Mouse (Mus musculus): Measurements from ENCODE around the gene Rangrf. TPM values are rescaled to one million over a fixed set of nuclear protein-coding genes. Genes with fewer than 3 reads are reported as not detected.

The Rangrf gene
- polyA plus RNA-seq, 2 experiments, result 23.0 to 29.2 TPM

DNA sequence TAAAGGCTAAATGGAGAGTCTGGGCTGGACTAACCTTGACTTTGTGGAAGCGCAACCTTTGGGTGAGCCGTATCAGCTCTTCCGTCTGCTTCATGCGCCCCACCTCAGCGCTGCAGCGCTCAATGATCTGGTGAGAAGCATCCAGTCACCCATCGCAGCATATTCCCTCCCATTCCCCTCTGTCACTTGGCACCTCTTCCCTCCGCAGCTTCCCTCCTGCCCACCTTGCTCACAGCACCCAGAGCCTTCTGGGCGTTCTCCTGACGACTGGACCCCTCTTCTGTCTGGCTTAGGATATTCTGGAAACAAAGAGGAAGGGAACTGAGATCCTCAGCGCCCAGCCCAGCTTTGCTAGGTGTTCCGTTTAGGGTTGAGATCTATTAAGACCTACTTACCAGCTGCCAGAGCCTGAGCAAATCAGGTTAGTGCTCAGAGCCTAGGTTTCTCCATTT is 27.4 kb downstream of the Rangrf start:
- H3K27ac ChIP-seq, result no peak overlapping the region
- TF ChIP-seq EP300 (IDR thresholded peaks at IDR 0.05; ENCODE audit: low read depth) (no peak), CTCF (IDR thresholded peaks at IDR 0.05; ENCODE audit: low read depth) (no peak)
- H3K4me2 ChIP-seq (ENCODE audit: low read depth), result no peak overlapping the region

DNA sequence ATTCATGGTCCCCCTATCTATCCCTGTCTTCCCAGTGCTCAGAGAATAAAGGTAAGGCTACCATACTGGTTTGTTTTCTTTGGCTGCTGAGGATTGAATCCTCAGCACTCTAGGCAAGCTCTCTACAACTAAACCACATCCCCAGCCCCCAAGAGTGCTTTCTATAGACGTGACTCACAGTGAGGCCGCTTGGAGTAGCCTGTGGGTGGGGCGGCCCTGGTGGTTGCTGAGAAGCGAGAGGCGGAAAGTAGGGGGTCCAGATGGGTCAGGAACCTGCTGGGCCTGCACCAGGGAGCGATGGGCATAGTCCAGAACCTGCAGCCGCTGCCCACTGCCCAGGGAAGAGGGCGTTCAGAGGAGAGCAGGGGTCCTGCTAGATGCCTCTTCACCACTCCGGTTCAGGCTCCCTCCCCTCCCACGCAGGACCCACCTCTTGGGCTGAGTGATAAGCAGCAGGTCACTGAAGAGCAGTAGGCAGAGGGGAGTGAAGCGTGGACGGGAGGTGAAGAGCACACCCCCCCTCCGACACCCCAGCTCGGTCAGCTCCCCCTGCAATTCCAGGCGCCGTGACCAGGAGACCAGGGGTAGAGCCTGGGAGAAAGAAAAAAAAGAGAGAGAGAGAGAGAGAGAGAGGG is 28.1 kb downstream of the Rangrf start:
- no peak overlapping the region for H3K27ac ChIP-seq
- H3K4me1 ChIP-seq (replicated peaks; ENCODE audit: control insufficient read depth in 2 of 2, insufficient read depth in 2 of 2, low read length in 1 of 2), result no peaks in the 10 kb centered on the region
- DNase-seq (ENCODE audit: low read depth in 3 of 3, low spot score in 3 of 3) (no peak), ATAC-seq (ENCODE audit: insufficient read depth) (no peak)
- peaks cover under 1% of the 10 kb centered on the region; the same call in 1 of the 2 replicates for H3K27me3 ChIP-seq (ENCODE audit: control insufficient read depth, insufficient read depth, low read length)
- TF ChIP-seq CTCF (IDR thresholded peaks at IDR 0.05; ENCODE audit: low read depth), result no peak
- no peak for TF ChIP-seq EP300 (IDR thresholded peaks at IDR 0.05; ENCODE audit: low read depth)
- H3K4me2 ChIP-seq (ENCODE audit: low read depth), result no peak overlapping the region
- H3K4me3 ChIP-seq (ENCODE audit: insufficient read depth in 1 of 2, low read depth in 2 of 2, low read length in 2 of 2), result no peak overlapping the region
- no peak overlapping the region for H3K9ac ChIP-seq (replicated peaks)
- 42% methylated on average over 16 of the region's 16 CpGs for WGBS (ENCODE audit: insufficient replicate concordance)
- H3K9me3 ChIP-seq (ENCODE audit: control insufficient read depth, low read length), result no peaks in the 10 kb centered on the region
- H3K36me3 ChIP-seq (replicated peaks; ENCODE audit: control insufficient read depth, insufficient read depth, low read depth), result no peaks in the 10 kb centered on the region

More for the DNA sequence above, 27.4 kb downstream of the Rangrf start:
- H3K36me3 ChIP-seq (replicated peaks; ENCODE audit: control insufficient read depth, insufficient read depth, low read depth), result no peaks in the 10 kb centered on the region
- ATAC-seq (ENCODE audit: insufficient read depth) (no peak), DNase-seq (ENCODE audit: low read depth in 3 of 3, low spot score in 3 of 3) (no peak)
- no peaks in the 10 kb centered on the region for H3K4me1 ChIP-seq (replicated peaks; ENCODE audit: control insufficient read depth in 2 of 2, insufficient read depth in 2 of 2, low read length in 1 of 2)
- no peaks in the 10 kb centered on the region for H3K9me3 ChIP-seq (ENCODE audit: control insufficient read depth, low read length)
- no peak overlapping the region for H3K4me3 ChIP-seq (ENCODE audit: insufficient read depth in 1 of 2, low read depth in 2 of 2, low read length in 2 of 2)
- no peak overlapping the region for H3K9ac ChIP-seq (replicated peaks)
- H3K27me3 ChIP-seq (ENCODE audit: control insufficient read depth, insufficient read depth, low read length), result peaks cover 2% of the 10 kb centered on the region; the same call in 1 of the 2 replicates
- WGBS (ENCODE audit: insufficient replicate concordance), result 49% methylated on average over 12 of the region's 12 CpGs

DNA sequence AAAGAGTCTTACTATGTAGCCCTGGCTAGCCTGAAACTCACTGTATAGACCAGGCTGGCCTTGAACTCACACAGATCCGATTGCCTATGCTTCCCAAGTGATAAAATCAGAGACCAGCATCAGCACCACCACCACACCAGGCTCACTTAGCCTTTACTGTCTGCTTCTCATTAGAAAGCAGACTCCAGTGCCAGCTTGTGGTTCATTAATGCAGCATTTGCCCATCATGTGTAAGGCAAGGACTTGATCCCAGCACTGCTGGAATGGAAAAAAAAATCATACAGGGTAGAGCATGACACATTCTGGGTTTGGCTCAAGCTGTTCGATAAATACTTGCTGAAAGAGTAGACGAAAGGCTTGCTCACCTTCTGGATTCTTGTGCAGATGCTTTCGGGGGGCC is 29.0 kb downstream of the Rangrf start:
- no peak for TF ChIP-seq CTCF (IDR thresholded peaks at IDR 0.05; ENCODE audit: low read depth)
- TF ChIP-seq EP300 (IDR thresholded peaks at IDR 0.05; ENCODE audit: low read depth), result no peak
- Histone ChIP-seq H3K27ac (no peak overlapping the region), H3K9ac (replicated peaks) (no peak overlapping the region), H3K9me3 (ENCODE audit: control insufficient read depth, low read length) (no peaks in the 10 kb centered on the region), H3K4me2 (ENCODE audit: low read depth) (no peak overlapping the region), H3K27me3 (ENCODE audit: control insufficient read depth, insufficient read depth, low read length) (no peaks in the 10 kb centered on the region), H3K4me1 (replicated peaks; ENCODE audit: control insufficient read depth in 2 of 2, insufficient read depth in 2 of 2, low read length in 1 of 2) (no peaks in the 10 kb centered on the region), H3K36me3 (replicated peaks; ENCODE audit: control insufficient read depth, insufficient read depth, low read depth) (no peaks in the 10 kb centered on the region), H3K4me3 (ENCODE audit: insufficient read depth in 1 of 2, low read depth in 2 of 2, low read length in 2 of 2) (no peak overlapping the region)
- ATAC-seq (ENCODE audit: insufficient read depth), result no peak
- WGBS (ENCODE audit: insufficient replicate concordance), result 68% methylated on average over 4 of the region's 4 CpGs
- no peak for DNase-seq (ENCODE audit: low read depth in 3 of 3, low spot score in 3 of 3)

DNA sequence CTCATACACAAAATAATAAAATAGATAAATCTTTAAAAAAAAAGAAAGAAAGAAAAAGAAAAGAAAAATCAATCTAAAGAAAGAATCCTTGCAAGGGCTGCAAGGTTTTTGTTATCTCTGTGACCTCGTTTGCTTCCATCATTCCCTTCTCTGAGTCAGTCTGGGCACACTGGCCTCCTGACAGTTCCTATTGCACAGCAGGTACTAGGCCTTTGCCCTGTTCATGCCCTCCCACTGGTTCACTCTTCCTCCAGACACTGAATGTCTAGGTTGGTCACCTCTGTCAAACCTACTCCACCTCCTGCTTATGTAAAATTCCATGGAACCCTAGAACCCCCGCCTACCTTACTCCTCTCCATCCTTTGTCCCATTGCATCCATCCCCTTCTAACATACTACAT is 29.7 kb downstream of the Rangrf start:
- no peaks in the 10 kb centered on the region for H3K9me3 ChIP-seq (ENCODE audit: control insufficient read depth, low read length)
- DNase-seq (ENCODE audit: low read depth in 3 of 3, low spot score in 3 of 3) (no peak), ATAC-seq (ENCODE audit: insufficient read depth) (no peak)
- no peak overlapping the region for H3K4me2 ChIP-seq (ENCODE audit: low read depth)
- H3K9ac ChIP-seq (replicated peaks), result no peak overlapping the region
- H3K27me3 ChIP-seq (ENCODE audit: control insufficient read depth, insufficient read depth, low read length), result no peaks in the 10 kb centered on the region
- no peak overlapping the region for H3K27ac ChIP-seq
- H3K4me3 ChIP-seq (ENCODE audit: insufficient read depth in 1 of 2, low read depth in 2 of 2, low read length in 2 of 2), result no peak overlapping the region
- WGBS (ENCODE audit: insufficient replicate concordance), result 39% methylated on average over 2 of the region's 2 CpGs
- TF ChIP-seq EP300 (IDR thresholded peaks at IDR 0.05; ENCODE audit: low read depth) (no peak), CTCF (IDR thresholded peaks at IDR 0.05; ENCODE audit: low read depth) (no peak)
- peaks cover 0 to 2% of the 10 kb centered on the region in 2 experiments; a peak in 2 of 4 replicates for H3K4me1 ChIP-seq (replicated peaks; ENCODE audit: control insufficient read depth in 2 of 2, insufficient read depth in 2 of 2, low read length in 1 of 2)
- H3K36me3 ChIP-seq (replicated peaks; ENCODE audit: control insufficient read depth, insufficient read depth, low read depth), result no peaks in the 10 kb centered on the region

DNA sequence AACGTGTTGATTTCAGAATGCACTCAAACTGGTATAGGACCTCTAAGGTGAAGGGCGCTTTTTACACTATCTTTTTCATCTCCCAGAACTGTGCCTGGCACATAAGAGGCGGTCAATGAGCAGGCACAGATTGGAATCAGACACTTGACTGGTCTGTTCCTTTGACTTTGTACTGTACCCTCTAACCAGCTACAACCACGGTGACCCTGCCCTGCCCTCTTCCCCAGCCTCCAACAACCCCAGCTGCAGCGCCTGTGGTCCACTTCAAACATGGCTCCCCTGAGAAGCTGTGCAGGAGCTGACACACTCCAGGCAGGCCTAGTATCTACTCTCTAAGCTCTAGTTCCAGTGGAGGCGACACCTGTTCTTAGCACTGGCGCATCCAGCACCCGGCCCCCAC is 32.3 kb downstream of the Rangrf start:
- no peak for ATAC-seq (ENCODE audit: insufficient read depth)
- no peak overlapping the region for H3K4me3 ChIP-seq (ENCODE audit: insufficient read depth in 1 of 2, low read depth in 2 of 2, low read length in 2 of 2)
- H3K27me3 ChIP-seq (ENCODE audit: control insufficient read depth, insufficient read depth, low read length), result no peaks in the 10 kb centered on the region
- TF ChIP-seq EP300 (IDR thresholded peaks at IDR 0.05; ENCODE audit: low read depth), result no peak
- TF ChIP-seq CTCF (IDR thresholded peaks at IDR 0.05; ENCODE audit: low read depth), result no peak
- no peak overlapping the region for H3K27ac ChIP-seq
- H3K36me3 ChIP-seq (replicated peaks; ENCODE audit: control insufficient read depth, insufficient read depth, low read depth), result no peaks in the 10 kb centered on the region
- H3K4me2 ChIP-seq (ENCODE audit: low read depth), result no peak overlapping the region
- no peak overlapping the region for H3K9ac ChIP-seq (replicated peaks)
- WGBS (ENCODE audit: insufficient replicate concordance), result 61% methylated on average over 8 of the region's 8 CpGs
- no peaks in the 10 kb centered on the region for H3K9me3 ChIP-seq (ENCODE audit: control insufficient read depth, low read length)
- DNase-seq (ENCODE audit: low read depth in 3 of 3, low spot score in 3 of 3), result no peak
- peaks cover 0 to 2% of the 10 kb centered on the region in 2 experiments; a peak in 2 of 4 replicates for H3K4me1 ChIP-seq (replicated peaks; ENCODE audit: control insufficient read depth in 2 of 2, insufficient read depth in 2 of 2, low read length in 1 of 2)
